8 mouse cellular contexts compared by ENCODE assay signal in the genomic region with DNA sequence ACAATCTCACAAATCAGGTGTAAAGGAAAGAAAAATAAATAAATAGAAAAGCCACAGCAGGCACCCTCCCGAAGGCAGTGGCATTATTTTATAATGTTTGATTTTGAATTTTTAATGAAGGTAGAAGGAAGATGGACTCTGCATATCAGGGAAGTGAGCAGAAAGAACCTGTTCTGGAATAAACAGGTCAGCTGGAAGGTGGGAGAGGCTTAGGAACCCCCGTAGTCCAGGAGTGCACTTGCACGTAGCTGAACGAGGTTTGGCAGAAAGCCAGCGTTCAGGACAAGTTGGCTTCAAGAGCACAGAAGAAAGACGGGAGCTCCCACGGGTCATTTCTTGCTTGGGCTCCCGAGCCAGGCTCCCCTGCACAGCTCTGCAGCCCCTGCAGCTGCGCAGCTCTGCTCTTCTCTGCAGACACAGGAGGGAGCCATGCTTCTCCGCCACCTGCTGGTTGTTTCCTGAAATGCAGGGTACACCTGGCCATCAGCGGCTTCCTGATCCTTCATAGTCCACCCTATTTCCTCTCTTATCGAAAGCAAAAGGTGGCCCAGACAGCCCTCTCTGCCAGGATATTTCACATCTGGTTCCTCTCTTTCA.
DNase-seq lines count a peak whose midpoint lies in the region; ATAC-seq lines count a peak whose summit lies in the region.

No protein-coding gene starts in this region.

- peak; percentile 95 for ATAC-seq in hindbrain, embryonic 16.5 days

- peak; percentile 73 for DNase-seq in NIH3T3 (ENCODE audit: low read depth)
- peak; percentile 87 to 91 for DNase-seq in cerebellum, postnatal 10 days
- peak; percentile 44 to 76 for DNase-seq in frontal cortex, postnatal 14 days (ENCODE audit: low spot score in 2 of 2)
- peak; percentile 77 to 82 for DNase-seq in layer of hippocampus, postnatal 36 days
- peak; percentile 39 for DNase-seq in lung, postnatal 25 days (ENCODE audit: low spot score)
- peak; percentile 92 for DNase-seq in retina, embryonic 14.5 days (ENCODE audit: low spot score)
- DNase-seq in thymus, postnatal 25 days = peak; percentile 80

- peak overlapping the region; percentile 67 for H3K4me2 ChIP-seq in hindbrain, embryonic 16.5 days (ENCODE audit: low read length)

- no peaks in the 10 kb centered on the region for H3K36me3 ChIP-seq in hindbrain, embryonic 16.5 days (ENCODE audit: control insufficient read depth, insufficient read depth, low read length)

- no peaks in the 10 kb centered on the region for H3K27me3 ChIP-seq in hindbrain, embryonic 16.5 days (replicated peaks; ENCODE audit: control insufficient read depth, insufficient read depth, low read length)

- peak overlapping the region; percentile 64 for H3K27ac ChIP-seq in hindbrain, embryonic 16.5 days (ENCODE audit: low read depth, low read length)

- H3K4me1 ChIP-seq in hindbrain, embryonic 16.5 days (ENCODE audit: control insufficient read depth, insufficient read depth, low read depth, low read length) = peaks cover 5% of the 10 kb centered on the region

- peak overlapping the region; percentile 30 for H3K4me3 ChIP-seq in hindbrain, embryonic 16.5 days (ENCODE audit: low read length)

- peak overlapping the region; percentile 52 for H3K9ac ChIP-seq in hindbrain, embryonic 16.5 days (ENCODE audit: low read depth, low read length)

- no peaks in the 10 kb centered on the region for H3K9me3 ChIP-seq in hindbrain, embryonic 16.5 days (ENCODE audit: control insufficient read depth, low read length)

- WGBS in hindbrain, embryonic 16.5 days = 10% methylated on average over 12 of the region's 12 CpGs

Comparison
In these comparisons a context has a peak if more than half of its experiments do, and no peak if none do; other contexts are left out.
1. Peak in every context shown above with its lines: DNase-seq, ATAC-seq, H3K4me3 ChIP-seq and H3K27ac ChIP-seq.
2. DNase-seq: peak in every context shown above with its lines; median percentile 92 in retina, embryonic 14.5 days; 89 in cerebellum, postnatal 10 days; 80 in thymus, postnatal 25 days; 80 in layer of hippocampus, postnatal 36 days; 73 in NIH3T3; 60 in frontal cortex, postnatal 14 days; 39 in lung, postnatal 25 days.